Mouse (Mus musculus): ENCODE results near the gene Ryr2.

DNA sequence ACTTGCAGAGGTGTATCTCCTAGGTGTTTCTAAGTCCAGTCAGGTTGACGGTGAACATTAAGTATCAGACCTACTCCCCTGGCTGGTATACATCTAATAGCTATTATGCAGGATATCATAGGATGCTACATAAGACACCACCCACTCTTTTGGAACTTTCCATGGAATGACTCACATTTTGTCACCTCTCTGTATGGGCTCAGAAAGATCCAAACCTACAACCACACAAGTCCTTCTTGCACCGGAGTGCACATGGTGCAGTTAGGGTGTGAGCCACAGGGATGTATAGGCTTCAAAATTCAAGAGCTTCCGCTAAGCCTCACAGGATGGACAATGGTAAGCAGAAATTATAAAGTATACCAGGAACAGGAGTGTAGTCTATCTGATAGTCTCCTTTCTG lies 52.8 kb downstream of the Ryr2 start:
- TF ChIP-seq CTCF (IDR thresholded peaks at IDR 0.05; ENCODE audit: borderline replicate concordance, extremely low read depth, insufficient read depth, insufficient read length), result no peak
- TF ChIP-seq POLR2A (IDR thresholded peaks at IDR 0.05; ENCODE audit: borderline replicate concordance, extremely low read depth, insufficient read depth, insufficient read length, poor library complexity, severe bottlenecking), result no peak
